Mouse (Mus musculus) right cerebral cortex, postnatal 36 days (tissue): ENCODE measurements around the gene Crtac1.

Experiments
- DNase-seq, 2 experiments: peaks; one replicate each; pipeline ENCODE4 v3.0.0; 2022; ENCODE audit warnings: low spot score in 2 of 2, mixed read lengths in 1 of 2

The Crtac1 gene

DNA sequence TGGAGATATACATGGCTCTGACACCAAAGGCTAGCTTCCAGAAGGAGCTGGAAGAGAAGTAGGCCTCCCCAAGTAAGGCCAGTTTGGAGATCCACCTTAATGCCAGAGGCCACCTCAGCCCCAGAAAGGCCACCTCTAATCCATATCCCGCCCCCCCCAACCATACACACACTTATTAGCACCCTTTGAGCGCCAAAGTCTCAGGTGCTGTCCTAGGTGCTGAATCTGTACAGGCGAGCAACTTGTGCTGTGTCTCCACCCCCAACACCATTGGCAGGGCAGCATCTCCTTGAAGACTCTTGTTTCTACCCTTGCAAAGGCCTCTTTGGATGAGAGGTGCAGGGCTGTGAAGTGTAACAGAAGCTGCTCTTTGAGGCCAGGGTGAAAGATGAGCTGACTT is 6.4 kb downstream of the Crtac1 start:
- DNase-seq = no peak

DNA sequence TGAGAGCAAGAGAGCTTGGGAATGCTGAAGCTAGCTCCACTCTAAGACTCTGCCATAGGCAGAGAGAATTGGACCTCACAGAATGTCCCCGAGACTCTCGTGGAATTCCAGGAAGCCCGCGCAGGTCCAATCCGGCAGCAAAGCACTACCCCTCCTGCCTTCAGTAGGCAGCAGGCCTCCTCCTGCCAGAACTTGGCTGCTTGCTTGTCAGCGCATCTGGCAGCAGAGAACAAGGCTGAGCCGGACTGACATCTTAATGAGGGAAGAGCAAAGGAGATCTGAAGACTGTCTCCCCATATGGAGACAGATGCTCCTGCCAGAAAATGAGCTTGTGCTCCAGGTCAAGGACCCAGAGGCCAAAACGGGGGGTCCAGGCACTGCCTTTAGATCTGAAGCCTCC is 16.5 kb downstream of the Crtac1 start:
- no peak for DNase-seq

- DNase-seq = no peak
Measured at GRCm38 (mm10) chr19:42409856-42410255, 21.7 kb downstream of the Crtac1 start.

- no peak for DNase-seq
Measured at GRCm38 (mm10) chr19:42409226-42409625, 22.4 kb downstream of the Crtac1 start.

DNA sequence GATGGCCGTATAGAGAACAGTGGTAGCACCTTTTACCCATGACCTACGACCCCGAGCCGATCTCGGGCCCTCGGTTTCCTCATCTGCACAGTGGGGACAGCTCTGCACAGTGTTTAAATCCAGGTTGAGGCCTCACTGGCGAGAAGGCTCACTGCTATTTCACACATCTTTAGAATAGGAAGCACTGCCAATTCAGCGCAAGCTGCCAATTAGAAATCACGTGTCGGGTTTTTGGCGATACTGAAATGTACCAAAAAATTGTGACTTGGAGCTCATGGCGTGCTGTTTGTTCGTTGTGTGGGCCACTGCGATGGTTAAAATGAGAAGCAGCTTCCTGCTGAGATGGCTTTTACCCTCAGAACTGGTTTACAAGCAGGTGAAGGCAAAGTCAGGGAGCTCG is 27.2 kb downstream of the Crtac1 start:
- DNase-seq = no peak

DNA sequence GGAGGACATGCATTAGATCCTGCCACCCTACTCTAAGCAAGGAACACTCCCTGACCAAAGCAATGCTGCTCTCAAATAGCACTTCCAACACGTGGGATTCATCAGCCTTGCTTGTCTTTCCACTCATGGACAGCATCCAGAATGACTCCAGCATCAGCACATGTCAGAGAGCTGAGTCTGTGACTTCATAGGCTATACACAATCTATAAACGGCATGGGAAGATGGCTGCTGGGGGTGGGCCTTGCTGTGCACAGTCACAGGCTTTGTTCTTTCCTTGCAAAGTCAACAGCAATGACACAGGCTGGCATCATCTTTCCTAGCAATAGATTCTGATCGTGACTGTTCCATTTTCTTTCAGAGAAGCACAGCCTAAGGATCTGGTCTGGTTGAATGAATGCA is 31.6 kb downstream of the Crtac1 start:
- no peak for DNase-seq

GRCm38 (mm10) chr19:42397281-42397680 is 34.3 kb downstream of the Crtac1 start:
- no peak for DNase-seq

DNA sequence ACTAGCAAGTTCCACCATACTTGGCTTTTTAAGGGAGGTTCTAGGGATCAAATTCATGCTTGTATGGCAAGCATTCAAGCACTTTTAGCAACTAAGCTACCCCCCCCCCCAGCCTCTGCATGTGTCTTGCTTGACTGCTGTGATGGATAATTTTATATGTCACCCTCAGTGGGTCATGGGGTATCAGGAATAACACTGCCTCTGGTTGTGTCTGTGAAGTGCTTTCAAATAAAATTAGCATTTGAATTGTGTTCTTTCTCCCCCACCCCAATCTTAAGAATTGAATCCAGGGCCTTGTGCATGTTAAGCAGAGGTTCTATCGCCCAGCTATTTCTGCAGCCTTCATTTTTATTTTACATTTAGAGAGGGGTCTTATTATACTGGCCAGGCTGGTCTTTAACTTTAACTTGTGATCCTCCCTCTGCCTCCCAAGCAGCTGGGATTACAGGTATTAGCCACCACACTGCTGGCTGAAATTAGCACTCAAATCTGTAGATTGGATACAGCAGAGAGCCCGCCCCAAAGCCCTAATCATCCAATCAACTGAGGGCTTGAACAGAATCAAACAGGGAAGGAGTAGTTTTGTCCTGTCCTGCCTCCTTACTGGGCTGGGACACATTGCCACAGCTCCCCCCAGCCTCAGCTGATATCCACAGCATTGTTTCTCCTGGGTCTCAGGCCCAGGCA is 36.6 kb downstream of the Crtac1 start:
- no peak for DNase-seq

DNA sequence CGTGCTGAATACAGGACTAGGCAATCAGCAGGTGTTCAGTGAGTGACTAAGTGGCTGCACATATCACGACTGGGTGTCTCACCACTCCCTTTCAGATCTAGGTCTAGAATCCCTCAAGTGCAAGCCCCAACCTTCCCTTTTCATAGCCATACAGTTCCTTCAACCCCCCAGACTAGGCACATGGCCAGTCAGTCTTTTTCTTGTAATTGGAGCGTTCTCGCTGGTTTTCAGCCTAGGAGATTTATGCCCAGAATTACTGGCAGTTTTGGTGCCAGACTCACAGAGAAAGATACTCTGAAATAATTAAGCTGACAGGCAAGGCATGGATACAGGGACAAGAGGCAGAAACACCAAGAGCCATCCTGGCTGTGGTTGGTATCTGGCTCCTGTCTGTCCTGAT is 37.7 kb downstream of the Crtac1 start:
- no peak for DNase-seq

DNA sequence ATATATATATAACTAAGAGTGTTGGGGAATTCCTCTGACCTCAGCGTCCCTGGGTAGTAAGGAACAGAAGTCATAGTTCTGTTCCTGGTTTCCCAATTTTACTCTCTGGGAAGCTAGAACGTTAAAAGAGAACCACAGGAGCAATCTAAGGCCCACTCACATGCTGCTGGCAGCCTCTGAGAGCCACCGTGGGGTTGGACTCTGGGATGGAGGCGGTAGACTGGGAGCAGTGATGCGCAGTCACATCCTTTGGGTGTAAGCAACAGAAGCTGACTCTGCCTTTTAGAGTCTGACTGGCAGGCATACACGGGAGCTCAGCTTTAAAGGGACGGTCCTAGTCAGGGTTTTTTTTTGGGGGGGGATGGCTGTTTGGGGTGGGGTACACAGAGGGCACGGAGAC is 39.5 kb downstream of the Crtac1 start:
- peak in 1 of 2 experiments; percentile 67 for DNase-seq

GRCm38 (mm10) chr19:42389574-42389973 is 42.0 kb downstream of the Crtac1 start:
- DNase-seq = no peak

- no peak for DNase-seq
Measured at GRCm38 (mm10) chr19:42384981-42385598, 46.5 kb downstream of the Crtac1 start.

GRCm38 (mm10) chr19:42380981-42381373 is 50.6 kb downstream of the Crtac1 start:
- no peak for DNase-seq

GRCm38 (mm10) chr19:42380321-42380980 is 51.1 kb downstream of the Crtac1 start:
- DNase-seq = peak; percentile 24 to 35

DNA sequence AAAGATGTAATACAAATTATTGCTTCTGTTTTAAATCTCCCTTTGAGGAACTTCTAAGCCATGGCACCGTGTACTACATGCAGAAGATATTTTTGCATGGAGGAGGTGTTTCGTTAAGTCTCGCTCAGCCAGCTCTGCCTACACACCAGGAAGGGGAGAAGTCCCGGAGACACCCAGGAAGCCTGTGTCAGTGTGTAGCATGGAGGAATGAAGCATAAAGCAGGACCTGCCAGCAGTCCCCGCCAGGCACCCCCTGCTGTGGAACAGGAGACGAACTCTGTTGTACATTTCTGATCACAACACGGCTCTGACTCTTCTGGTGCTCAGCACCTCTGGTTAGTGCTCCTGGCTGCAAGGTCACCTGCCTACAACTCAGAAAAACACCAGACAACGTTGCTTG is 51.8 kb downstream of the Crtac1 start:
- peak; percentile 66 to 81 for DNase-seq

DNA sequence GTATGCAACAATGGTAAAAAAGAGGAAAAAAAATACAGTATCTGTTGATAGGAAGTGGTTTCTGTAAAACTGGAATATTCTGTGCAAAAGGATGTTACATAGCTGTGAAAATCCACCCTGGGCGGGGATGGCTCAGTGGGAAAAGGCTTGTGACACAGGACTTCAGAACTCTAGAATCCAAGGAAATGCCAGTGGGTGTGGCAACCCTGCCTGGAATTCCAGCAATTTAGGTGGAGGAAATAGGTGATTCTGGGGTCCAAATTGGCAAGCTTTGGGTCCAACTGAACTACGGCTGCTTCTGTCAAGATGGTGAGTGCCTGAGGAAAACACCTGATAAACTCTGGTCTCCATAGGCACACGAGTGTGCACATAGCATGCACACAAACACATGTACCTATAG is 54.4 kb downstream of the Crtac1 start:
- no peak for DNase-seq

- DNase-seq = no peak
Measured at GRCm38 (mm10) chr19:42363551-42363950, 68.0 kb downstream of the Crtac1 start.

- no peak for DNase-seq
Measured at GRCm38 (mm10) chr19:42358406-42358805, 73.2 kb downstream of the Crtac1 start.

- DNase-seq = no peak
Measured at GRCm38 (mm10) chr19:42356854-42357253, 74.7 kb downstream of the Crtac1 start.

DNA sequence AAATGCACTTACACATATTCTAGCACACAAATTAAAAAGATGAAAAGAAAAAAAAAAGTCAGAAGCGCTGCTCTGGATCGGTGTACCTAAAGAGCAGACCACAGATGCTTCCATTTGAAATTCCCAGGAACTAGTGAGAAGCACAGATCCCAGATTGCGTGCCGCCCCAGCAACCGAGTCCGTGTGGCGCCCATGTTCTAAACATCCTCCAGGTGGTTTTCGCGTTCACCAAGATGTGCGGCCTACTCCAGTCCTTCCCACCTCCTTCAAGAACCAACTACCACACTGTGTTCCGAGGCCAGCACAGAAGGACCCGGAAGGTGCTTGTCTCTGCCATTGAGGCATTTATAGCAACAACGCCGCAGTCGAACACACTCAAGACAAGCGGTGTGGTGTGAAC is 76.1 kb downstream of the Crtac1 start:
- no peak for DNase-seq

DNA sequence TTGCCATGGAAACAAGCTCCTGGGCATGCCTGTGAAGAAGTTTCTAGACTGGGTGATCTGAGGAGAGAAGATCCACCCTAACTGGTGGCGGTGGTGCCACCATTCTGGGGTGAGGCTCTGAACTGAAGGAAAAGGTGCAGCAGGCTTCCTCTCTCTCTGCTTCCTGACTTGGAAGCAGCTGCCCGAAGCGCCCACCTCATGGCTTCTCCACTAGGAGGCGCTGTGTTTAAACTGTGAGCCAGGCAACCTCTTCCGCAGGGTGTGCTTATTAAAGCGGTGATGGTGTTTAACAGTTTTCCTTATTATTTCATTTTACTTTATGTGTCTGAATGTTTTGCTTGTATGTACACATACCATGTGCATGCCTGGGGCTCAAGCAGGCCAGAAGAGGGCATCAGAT is 90.4 kb downstream of the Crtac1 start:
- DNase-seq = no peak

GRCm38 (mm10) chr19:42332081-42332736 is 99.4 kb downstream of the Crtac1 start:
- no peak for DNase-seq

DNA sequence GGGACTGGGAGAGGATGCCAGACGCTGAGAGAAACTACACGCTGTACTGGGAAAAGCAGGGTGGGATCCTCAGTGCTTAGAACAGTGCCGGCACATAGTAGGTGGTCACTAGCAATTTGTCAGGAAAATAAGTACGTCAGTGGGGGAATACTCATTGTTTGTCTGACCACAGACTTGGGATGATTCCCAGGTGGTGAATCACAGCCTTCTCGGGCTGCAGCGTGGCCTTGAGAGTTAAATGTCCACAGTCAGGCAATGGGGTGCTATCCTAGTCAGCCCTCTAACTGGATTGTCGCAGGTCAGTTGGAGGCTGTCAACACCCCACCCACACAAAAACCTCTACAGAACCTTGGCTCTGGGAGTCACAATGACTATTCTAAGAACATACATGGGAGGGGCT is 100.1 kb downstream of the Crtac1 start:
- no peak for DNase-seq
